Mouse (Mus musculus): Measurements from ENCODE around the gene Sh2d1b1. TPM values are rescaled to one million over a fixed set of nuclear protein-coding genes. Genes with fewer than 3 reads are reported as not detected.

The Sh2d1b1 gene
- polyA plus RNA-seq, 1 experiment from 2014 or later: not detected

Other genes with a start within 250 kb of the Sh2d1b1 start
- gene Ddr2, start 166.6 kb upstream of the Sh2d1b1 start, polyA plus RNA-seq (2015; fragmentation: Nextera tagmentation; extraction: Ambion mirVana): 7.9 and 12.3 TPM in 2 replicates
- gene Uap1, start 102.4 kb upstream of the Sh2d1b1 start, polyA plus RNA-seq (2015; fragmentation: Nextera tagmentation; extraction: Ambion mirVana): 56.6 and 57.9 TPM in 2 replicates
- 8.1 and 8.4 TPM in 2 replicates for gene Uhmk1, start 61.9 kb upstream of the Sh2d1b1 start, polyA plus RNA-seq (2015; fragmentation: Nextera tagmentation; extraction: Ambion mirVana)
- 0.08 TPM in 1 of 2 replicates, not detected in the other for gene Sh2d1b2, start 44.6 kb upstream of the Sh2d1b1 start, polyA plus RNA-seq (2015; fragmentation: Nextera tagmentation; extraction: Ambion mirVana)
- gene Gm7694, start 29.0 kb downstream of the Sh2d1b1 start, polyA plus RNA-seq (2015; fragmentation: Nextera tagmentation; extraction: Ambion mirVana): 2.7 and 3.7 TPM in 2 replicates
- 0.78 and 1.7 TPM in 2 replicates for gene Spata46, start 31.5 kb downstream of the Sh2d1b1 start, polyA plus RNA-seq (2015; fragmentation: Nextera tagmentation; extraction: Ambion mirVana)